Mouse (Mus musculus) cerebellum, adult 2 months (tissue): ENCODE measurements around the gene Scg5.
A peak's percentile ranks its signal among the peaks of the same experiment; 100 is the strongest.

Source experiments
- CTCF ChIP-seq: fragments of 200-500 bp; IDR thresholded peaks from 2 replicates; pipeline ENCODE4 v1.5.1; 2011; ENCODE audit warnings: low read depth, mild to moderate bottlenecking, control low read depth, low read length, moderate library complexity, borderline replicate concordance; ENCODE audit not compliant: insufficient read depth
- POLR2A ChIP-seq: fragments of 200-500 bp; IDR thresholded peaks from 2 replicates; pipeline ENCODE4 v1.6.1; 2011; ENCODE audit warnings: low read length, control low read depth, borderline replicate concordance; ENCODE audit not compliant: insufficient read depth

- TF ChIP-seq POLR2A, result no peak
- peak; percentile 78 for TF ChIP-seq CTCF
These were observed 5.0 kb downstream of the Scg5 start for GRCm38 (mm10) chr2:113823909-113824308.
